30 mouse cellular contexts compared by ENCODE assay signal in the genomic region with DNA sequence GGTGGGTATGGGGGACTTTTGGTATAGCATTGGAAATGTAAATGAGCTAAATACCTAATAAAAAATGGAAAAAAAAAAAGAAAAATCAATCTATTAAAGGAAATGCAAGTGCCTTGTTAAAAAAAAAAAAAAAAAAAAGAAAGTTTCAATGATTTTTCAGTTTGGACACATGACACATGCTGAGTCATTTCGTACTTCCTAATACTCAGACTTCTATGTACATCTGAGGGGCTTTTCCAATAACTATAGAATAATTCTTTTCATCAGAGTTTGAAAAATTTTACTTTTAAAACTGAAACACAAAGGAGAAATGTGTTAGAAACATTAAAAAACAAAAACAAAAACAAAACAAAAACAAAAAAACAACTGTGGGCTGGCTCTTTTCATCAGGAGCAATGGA.
"Had no signal": no experiment of that assay in that cellular context is flagged by ENCODE, and none has a peak within 500 bp of the region (broad histone marks: within the 10 kb centered on the region; RNA-seq: fewer than 3 reads in every experiment).

No protein-coding gene starts in this region.

- H3K27me3 ChIP-seq: limb, embryonic 12.5 days; limb, embryonic 13.5 days; limb, embryonic 15.5 days; liver, embryonic 12.5 days; liver, embryonic 13.5 days; liver, embryonic 15.5 days; lung, embryonic 15.5 days; megakaryocyte, embryonic 14.5 days; midbrain, embryonic 12.5 days; midbrain, embryonic 13.5 days; midbrain, embryonic 15.5 days had no signal

- DNase-seq: left cerebral cortex, postnatal 4 days; liver; liver, embryonic 13.5 days; liver, postnatal 0 days; lung, adult 18-20 months; lung, adult 2 months; lung, embryonic 14.5 days; lung, postnatal 10 days; lung, postnatal 14 days; lung, postnatal 36 days; lung, postnatal 4 days; midbrain, embryonic 14.5 days had no signal

- ATAC-seq: liver, embryonic 12.5 days; liver, postnatal 0 days; lung, postnatal 0 days; midbrain, embryonic 13.5 days; midbrain, embryonic 15.5 days had no signal

- H3K4me3 ChIP-seq: limb, embryonic 10.5 days; limb, embryonic 12.5 days; limb, embryonic 13.5 days; limb, embryonic 15.5 days; liver, embryonic 12.5 days; liver, embryonic 13.5 days; liver, embryonic 15.5 days; lung, embryonic 15.5 days; megakaryocyte, embryonic 14.5 days; midbrain, embryonic 10.5 days; midbrain, embryonic 12.5 days; midbrain, embryonic 13.5 days; midbrain, embryonic 15.5 days; myocyte had no signal

- H3K9me3 ChIP-seq: limb, embryonic 10.5 days; limb, embryonic 12.5 days; limb, embryonic 13.5 days; limb, embryonic 15.5 days; liver, embryonic 12.5 days; liver, embryonic 13.5 days; liver, embryonic 15.5 days; lung, embryonic 15.5 days; midbrain, embryonic 10.5 days; midbrain, embryonic 12.5 days; midbrain, embryonic 13.5 days; midbrain, embryonic 15.5 days had no signal

- H3K4me1 ChIP-seq: limb, embryonic 10.5 days; limb, embryonic 12.5 days; limb, embryonic 13.5 days; limb, embryonic 15.5 days; liver, embryonic 12.5 days; liver, embryonic 13.5 days; liver, embryonic 15.5 days; lung, embryonic 15.5 days; megakaryocyte, embryonic 14.5 days; midbrain, embryonic 10.5 days; midbrain, embryonic 12.5 days; midbrain, embryonic 13.5 days; midbrain, embryonic 15.5 days had no signal

- H3K36me3 ChIP-seq: limb, embryonic 10.5 days; limb, embryonic 12.5 days; limb, embryonic 13.5 days; limb, embryonic 15.5 days; liver, embryonic 12.5 days; liver, embryonic 13.5 days; liver, embryonic 15.5 days; lung, embryonic 15.5 days; midbrain, embryonic 10.5 days; midbrain, embryonic 12.5 days; midbrain, embryonic 13.5 days; midbrain, embryonic 15.5 days had no signal

- H3K9ac ChIP-seq: limb, embryonic 12.5 days; limb, embryonic 13.5 days; limb, embryonic 15.5 days; liver, embryonic 12.5 days; liver, embryonic 13.5 days; liver, embryonic 14.5 days; liver, embryonic 15.5 days; liver, postnatal 0 days; lung, embryonic 14.5 days; lung, embryonic 15.5 days; midbrain, embryonic 12.5 days; midbrain, embryonic 13.5 days; midbrain, embryonic 15.5 days had no signal

- H3K4me2 ChIP-seq: limb, embryonic 12.5 days; limb, embryonic 13.5 days; limb, embryonic 15.5 days; liver, embryonic 11.5 days; liver, embryonic 12.5 days; liver, embryonic 13.5 days; liver, embryonic 15.5 days; lung, embryonic 14.5 days; lung, embryonic 15.5 days; midbrain, embryonic 11.5 days; midbrain, embryonic 12.5 days; midbrain, embryonic 13.5 days; midbrain, embryonic 15.5 days had no signal

- H3K27ac ChIP-seq: limb, embryonic 10.5 days; limb, embryonic 12.5 days; limb, embryonic 13.5 days; limb, embryonic 15.5 days; liver, embryonic 12.5 days; liver, embryonic 13.5 days; liver, embryonic 14.5 days; liver, embryonic 15.5 days; lung, embryonic 15.5 days; macrophage; midbrain, embryonic 10.5 days; midbrain, embryonic 12.5 days; midbrain, embryonic 13.5 days; midbrain, embryonic 15.5 days had no signal
